Mouse (Mus musculus): Measurements from ENCODE around the gene Chrm4.

- no peak for TF ChIP-seq CTCF (IDR thresholded peaks at IDR 0.05; ENCODE audit: borderline replicate concordance, extremely low read depth, insufficient read depth, insufficient read length)
- TF ChIP-seq POLR2A (IDR thresholded peaks at IDR 0.05; ENCODE audit: borderline replicate concordance, extremely low read depth, insufficient read depth, insufficient read length, poor library complexity, severe bottlenecking) = no peak
Measured at GRCm38 (mm10) chr2:91971231-91972097, 44.4 kb downstream of the Chrm4 start.
